Mouse (Mus musculus) hindbrain, embryonic 11.5 days (tissue): Measurements from ENCODE around the gene Gm20850. TPM values are rescaled to one million over a fixed set of nuclear protein-coding genes. Genes with fewer than 3 reads are reported as not detected.
"Not testable (repeated sequence)": the region's sequence is repeated elsewhere in the genome, so short reads cannot be mapped to it uniquely, and the experiment has no call there.

Experiments
- ATAC-seq: fragments of 200-750 bp; cut with Nextera tagmentation; 2 replicates; pipeline ENCODE4 v1.8.0; 2017; ENCODE audit warnings: mild to moderate bottlenecking, moderate TSS enrichment, moderate library complexity; ENCODE audit not compliant: low FRiP score
- DNase-seq: peaks from one replicate; pipeline ENCODE4 v3.0.0-alpha.2; 2015; ENCODE audit warnings: low spot score
- H3K27ac ChIP-seq: fragments of 300-500 bp; sonication (generic); 2 replicates; pipeline ENCODE4 v1.5.1; 2014; ENCODE audit warnings: mild to moderate bottlenecking, low read depth, low read length
- H3K27me3 ChIP-seq: fragments of 300-500 bp; sonication (generic); 2 replicates; pipeline ENCODE4 v1.6.1; 2014; ENCODE audit warnings: mild to moderate bottlenecking, low read length, moderate library complexity, mixed read lengths; ENCODE audit not compliant: control insufficient read depth, insufficient read depth
- H3K36me3 ChIP-seq: fragments of 300-500 bp; sonication (generic); 2 replicates; pipeline ENCODE4 v1.6.1; 2014; ENCODE audit warnings: mild to moderate bottlenecking, low read length, moderate library complexity, mixed read lengths; ENCODE audit not compliant: control insufficient read depth, insufficient read depth
- H3K4me1 ChIP-seq: fragments of 300-500 bp; sonication (generic); replicated peaks from 2 replicates; pipeline ENCODE4 v1.6.1; 2014; ENCODE audit warnings: low read length, mixed read lengths; ENCODE audit not compliant: control insufficient read depth, insufficient read depth
- H3K4me2 ChIP-seq: fragments of 300-500 bp; sonication (generic); replicated peaks from 2 replicates; pipeline ENCODE4 v1.6.1; 2014; ENCODE audit warnings: mild to moderate bottlenecking, low read depth, low read length
- H3K4me3 ChIP-seq: fragments of 300-500 bp; sonication (generic); 2 replicates; pipeline ENCODE4 v1.5.1; 2014; ENCODE audit warnings: low read depth, low read length
- H3K9ac ChIP-seq: fragments of 300-500 bp; sonication (generic); 2 replicates; pipeline ENCODE4 v1.6.1; 2014; ENCODE audit warnings: low read depth, low read length
- H3K9me3 ChIP-seq: fragments of 300-500 bp; sonication (generic); 2 replicates; pipeline ENCODE4 v1.6.1; 2016; ENCODE audit warnings: low read length; ENCODE audit not compliant: control insufficient read depth
- WGBS: fragments of 180-500 bp; shearing (Covaris S2); extraction: QIAGEN DNeasy Blood & Tissue Kit; methylation state at CpG from one replicate; pipeline ENCODE4 v1.1.7; 2014; 5-methylcytosine and 5-hydroxymethylcytosine counted together
- polyA plus RNA-seq: library from polyadenylated mRNA; unstranded; fragments of >200 nt; fragmentation: Nextera tagmentation; extraction: Ambion mirVana; gene quantifications from 2 replicates; pipeline ENCODE4 v1.2.1, GENCODE M21; 2014

Gm20850 gene
- not detected in 2 replicates for polyA plus RNA-seq

- not testable (repeated sequence) for H3K9ac ChIP-seq, H3K27me3 ChIP-seq, H3K27ac ChIP-seq, H3K36me3 ChIP-seq, H3K4me3 ChIP-seq, H3K9me3 ChIP-seq, H3K4me2 ChIP-seq, ATAC-seq, DNase-seq, H3K4me1 ChIP-seq
- WGBS, result no CpG with 5 or more reads among the region's 6 CpGs
These were observed at the start of gene Gm20850 for GRCm38 (mm10) chrY:75715022-75715421. Gm20850 (plus strand) TSS chrY:75715322.
